Mouse (Mus musculus) c-Kit-positive CD71-positive TER-119-positive erythroid progenitor cells, embryonic 14.5 days (primary cell): ENCODE results near the gene Zdhhc3.
A peak's percentile ranks its signal among the peaks of the same experiment; 100 is the strongest.

ENCODE experiments used
- DNase-seq: peaks from one replicate; pipeline ENCODE4 v3.0.0-alpha.2; 2013; ENCODE audit warnings: low spot score

Gene Zdhhc3

GRCm38 (mm10) chr9:123115566-123115965, 2.6 kb upstream of the Zdhhc3 start:
- no peak for DNase-seq

- peak; percentile 9 for DNase-seq
Observed at GRCm38 (mm10) chr9:123113931-123114330, 926 bp upstream of the Zdhhc3 start.

- DNase-seq: peak; percentile 5
Observed at GRCm38 (mm10) chr9:123111751-123112221, 1.2 kb downstream of the Zdhhc3 start.

- DNase-seq: no peak
Observed at GRCm38 (mm10) chr9:123109188-123109587, 3.8 kb downstream of the Zdhhc3 start.

- DNase-seq: no peak
Observed at GRCm38 (mm10) chr9:123107186-123107585, 5.8 kb downstream of the Zdhhc3 start.

GRCm38 (mm10) chr9:123104362-123104761, 8.6 kb downstream of the Zdhhc3 start:
- no peak for DNase-seq

- no peak for DNase-seq
Observed at GRCm38 (mm10) chr9:123103425-123103824, 9.6 kb downstream of the Zdhhc3 start.

- DNase-seq: no peak
Observed at GRCm38 (mm10) chr9:123099631-123100455, 13.2 kb downstream of the Zdhhc3 start.

GRCm38 (mm10) chr9:123090844-123091243, 22.2 kb downstream of the Zdhhc3 start:
- DNase-seq: no peak

GRCm38 (mm10) chr9:123087558-123087957, 25.4 kb downstream of the Zdhhc3 start:
- DNase-seq: no peak

GRCm38 (mm10) chr9:123085373-123085772, 27.6 kb downstream of the Zdhhc3 start:
- DNase-seq: no peak

- DNase-seq: no peak
Observed at GRCm38 (mm10) chr9:123080796-123081195, 32.2 kb downstream of the Zdhhc3 start.

GRCm38 (mm10) chr9:123080355-123080754, 32.6 kb downstream of the Zdhhc3 start:
- DNase-seq: no peak

- peak; percentile 21 for DNase-seq
Observed at GRCm38 (mm10) chr9:123079149-123079548, 33.9 kb downstream of the Zdhhc3 start.

- no peak for DNase-seq
Observed at GRCm38 (mm10) chr9:123060172-123060571, 52.8 kb downstream of the Zdhhc3 start.

GRCm38 (mm10) chr9:123058724-123059292, 54.2 kb downstream of the Zdhhc3 start:
- peak; percentile 4 for DNase-seq

GRCm38 (mm10) chr9:123047665-123048064, 65.3 kb downstream of the Zdhhc3 start:
- no peak for DNase-seq

- no peak for DNase-seq
Observed at GRCm38 (mm10) chr9:123034426-123034825, 78.6 kb downstream of the Zdhhc3 start, which contains the start of gene Tgm4. TSS of gene Tgm4 (plus strand) at chr9:123034726.

- no peak for DNase-seq
Observed at GRCm38 (mm10) chr9:123031496-123032246, 81.3 kb downstream of the Zdhhc3 start.

- no peak for DNase-seq
Observed at GRCm38 (mm10) chr9:123024201-123024600, 88.8 kb downstream of the Zdhhc3 start.

GRCm38 (mm10) chr9:123021636-123022379, 91.2 kb downstream of the Zdhhc3 start:
- peak; percentile 16 for DNase-seq
